Mouse (Mus musculus) layer of hippocampus, adult 18-20 months (tissue): Measurements from ENCODE around the gene Snx9. TPM values are rescaled to one million over a fixed set of nuclear protein-coding genes. Genes with fewer than 3 reads are reported as not detected.

Experiments used
- DNase-seq, 2 experiments: peaks; one replicate each; pipeline ENCODE4 v3.0.0; 2022; ENCODE audit warnings: low spot score in 2 of 2
- total RNA-seq, 2 experiments: library from RNA; stranded (reverse); gene quantifications; 2 replicates each; pipeline ENCODE4 v1.2.3; 2021

Gene Snx9
- total RNA-seq, 2 experiments from 2014 or later, result 15.2 to 15.3 TPM

GRCm38 (mm10) chr17:5874565-5874964 lies 33.4 kb downstream of the Snx9 start:
- no peak for DNase-seq

- DNase-seq, result no peak
Observed at GRCm38 (mm10) chr17:5877611-5878157, 36.6 kb downstream of the Snx9 start.

GRCm38 (mm10) chr17:5878878-5879277 lies 37.7 kb downstream of the Snx9 start:
- peak in 1 of 2 experiments; percentile 31 for DNase-seq

- DNase-seq, result no peak
Observed at GRCm38 (mm10) chr17:5885474-5885873, 44.3 kb downstream of the Snx9 start.

- no peak for DNase-seq
Observed at GRCm38 (mm10) chr17:5886181-5886810, 45.2 kb downstream of the Snx9 start.

- DNase-seq, result peak; percentile 19 to 36
Observed at GRCm38 (mm10) chr17:5886943-5887800, 46.0 kb downstream of the Snx9 start.

GRCm38 (mm10) chr17:5890429-5890828 lies 49.3 kb downstream of the Snx9 start:
- peak; percentile 48 to 83 for DNase-seq

- DNase-seq, result no peak
Observed at GRCm38 (mm10) chr17:5891933-5892683, 51.0 kb downstream of the Snx9 start.

- DNase-seq, result no peak
Observed at GRCm38 (mm10) chr17:5893092-5893491, 52.0 kb downstream of the Snx9 start.

- no peak for DNase-seq
Observed at GRCm38 (mm10) chr17:5893574-5894148, 52.5 kb downstream of the Snx9 start.

GRCm38 (mm10) chr17:5896066-5896465 lies 54.9 kb downstream of the Snx9 start:
- no peak for DNase-seq

GRCm38 (mm10) chr17:5896607-5897006 lies 55.5 kb downstream of the Snx9 start:
- no peak for DNase-seq

- no peak for DNase-seq
Observed at GRCm38 (mm10) chr17:5897326-5898200, 56.4 kb downstream of the Snx9 start.

- no peak for DNase-seq
Observed at GRCm38 (mm10) chr17:5899251-5899650, 58.1 kb downstream of the Snx9 start.

GRCm38 (mm10) chr17:5901381-5901780 lies 60.3 kb downstream of the Snx9 start:
- DNase-seq, result no peak

- no peak for DNase-seq
Observed at GRCm38 (mm10) chr17:5903630-5904301, 62.6 kb downstream of the Snx9 start.

GRCm38 (mm10) chr17:5909681-5910080 lies 68.6 kb downstream of the Snx9 start:
- DNase-seq, result no peak

- peak; percentile 28 to 58 for DNase-seq
Observed at GRCm38 (mm10) chr17:5911591-5911990, 70.5 kb downstream of the Snx9 start.

GRCm38 (mm10) chr17:5912797-5913196 lies 71.7 kb downstream of the Snx9 start:
- no peak for DNase-seq

- no peak for DNase-seq
Observed at GRCm38 (mm10) chr17:5914217-5914616, 73.1 kb downstream of the Snx9 start.
